Mouse (Mus musculus) megakaryocyte, embryonic 14.5 days (primary cell): Measurements from ENCODE around the gene Taok2. TPM values are rescaled to one million over a fixed set of nuclear protein-coding genes. Genes with fewer than 3 reads are reported as not detected.
"Not testable (repeated sequence)": the region's sequence is repeated elsewhere in the genome, so short reads cannot be mapped to it uniquely, and the experiment has no call there.

Experiments used
- H3K27me3 ChIP-seq: replicated peaks from 2 replicates; pipeline ENCODE3; 2012; ENCODE audit warnings: inconsistent platforms
- H3K36me3 ChIP-seq: replicated peaks from 2 replicates; pipeline ENCODE3; 2012; ENCODE audit warnings: low read length, inconsistent platforms, mixed read lengths
- H3K4me1 ChIP-seq: 2 replicates; pipeline ENCODE4 v1.6.1; 2012; ENCODE audit warnings: inconsistent platforms
- H3K4me3 ChIP-seq: replicated peaks from 2 replicates; pipeline ENCODE3; 2012; ENCODE audit warnings: moderate library complexity, mild to moderate bottlenecking, inconsistent platforms
- H3K9me3 ChIP-seq: 2 replicates; pipeline ENCODE4 v1.6.1; 2012; ENCODE audit warnings: inconsistent platforms
- FLI1 ChIP-seq: IDR thresholded peaks from 2 replicates; pipeline ENCODE4 v1.6.1; 2012; ENCODE audit warnings: low read length, inconsistent platforms, mixed read lengths
- GATA1 ChIP-seq: IDR thresholded peaks from 3 replicates; pipeline ENCODE4 v1.6.1; 2012; ENCODE audit warnings: mixed read lengths, low read length, inconsistent platforms, borderline replicate concordance
- polyA plus RNA-seq: library from polyadenylated mRNA; stranded (reverse); fragments of >175 nt; gene quantifications from 2 replicates; pipeline ENCODE4 v1.2.3, GENCODE M21; 2012; ENCODE audit warnings: low replicate concordance; ENCODE audit not compliant: insufficient read depth

Taok2 gene
- polyA plus RNA-seq, 1 experiment = 159 TPM

DNA sequence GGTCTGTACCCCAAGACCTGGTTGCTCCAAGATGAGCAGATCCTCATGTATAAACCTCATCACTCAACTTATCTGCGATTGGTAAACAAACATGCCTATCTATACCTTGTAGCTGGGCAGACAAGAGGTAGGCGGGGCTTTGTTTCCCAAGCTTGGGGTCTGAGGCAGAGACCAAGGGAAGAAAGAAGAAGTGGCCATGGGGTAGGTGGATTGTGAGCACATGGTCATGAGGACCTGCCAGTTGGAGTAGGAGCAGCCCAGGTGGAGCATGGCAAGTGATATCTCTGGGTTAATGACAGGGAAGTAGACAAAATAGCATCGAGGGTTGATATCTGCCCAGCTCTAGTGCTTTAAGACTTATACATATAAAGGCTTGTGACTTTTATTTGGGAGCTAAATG is 30.3 kb upstream of the Taok2 start:
- no peak overlapping the region for H3K4me3 ChIP-seq
- peaks cover 5% of the 10 kb centered on the region for H3K27me3 ChIP-seq
- TF ChIP-seq GATA1 = no peak
- TF ChIP-seq FLI1 = no peak
- peaks cover 18% of the 10 kb centered on the region for H3K4me1 ChIP-seq
- H3K36me3 ChIP-seq = no peaks in the 10 kb centered on the region
- H3K9me3 ChIP-seq = peaks cover 4% of the 10 kb centered on the region; the same call in 1 of the 2 replicates

DNA sequence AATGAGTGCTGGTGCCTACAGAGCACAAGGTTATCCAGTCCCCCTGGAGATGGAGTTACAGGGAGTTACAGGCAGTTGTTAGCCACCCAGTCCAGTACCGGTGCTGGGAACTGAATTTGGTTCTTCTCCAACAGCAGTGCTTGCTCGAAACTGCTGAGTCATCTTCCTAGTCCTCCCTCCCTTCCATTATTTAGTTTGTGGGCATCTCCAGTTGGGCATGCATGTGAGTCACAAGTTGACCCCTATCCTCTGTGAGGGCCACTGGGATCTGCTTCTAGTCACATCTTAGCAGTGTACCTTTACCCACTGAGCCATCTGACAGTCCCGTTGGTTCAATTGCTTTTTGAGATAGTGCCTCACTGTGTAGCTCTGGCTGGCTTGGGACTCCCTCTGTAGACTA is 21.1 kb upstream of the Taok2 start:
- peaks cover 20% of the 10 kb centered on the region for H3K4me1 ChIP-seq
- TF ChIP-seq FLI1 (no peak), GATA1 (no peak)
- H3K9me3 ChIP-seq = peaks cover 4% of the 10 kb centered on the region; the same call in 1 of the 2 replicates
- no peak overlapping the region for H3K4me3 ChIP-seq
- H3K36me3 ChIP-seq = no peaks in the 10 kb centered on the region
- H3K27me3 ChIP-seq = peaks cover 6% of the 10 kb centered on the region

DNA sequence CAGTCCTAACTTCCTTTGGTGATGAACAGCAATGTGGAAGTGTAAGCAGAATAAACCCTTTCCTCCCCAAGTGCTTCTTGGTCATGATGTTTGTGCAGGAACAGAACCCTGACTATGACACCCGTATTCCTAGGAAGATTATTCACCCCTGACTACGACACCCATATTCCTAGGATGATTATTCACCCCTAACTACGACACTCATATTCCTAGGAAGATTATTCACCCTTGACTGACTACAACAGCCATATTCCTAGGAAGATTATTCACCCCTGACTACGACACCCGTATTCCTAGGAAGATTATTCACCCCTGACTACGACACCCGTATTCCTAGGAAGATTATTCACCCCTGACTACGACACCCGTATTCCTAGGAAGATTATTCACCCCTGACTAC is 15.3 kb upstream of the Taok2 start:
- H3K36me3 ChIP-seq = peaks cover 16% of the 10 kb centered on the region

DNA sequence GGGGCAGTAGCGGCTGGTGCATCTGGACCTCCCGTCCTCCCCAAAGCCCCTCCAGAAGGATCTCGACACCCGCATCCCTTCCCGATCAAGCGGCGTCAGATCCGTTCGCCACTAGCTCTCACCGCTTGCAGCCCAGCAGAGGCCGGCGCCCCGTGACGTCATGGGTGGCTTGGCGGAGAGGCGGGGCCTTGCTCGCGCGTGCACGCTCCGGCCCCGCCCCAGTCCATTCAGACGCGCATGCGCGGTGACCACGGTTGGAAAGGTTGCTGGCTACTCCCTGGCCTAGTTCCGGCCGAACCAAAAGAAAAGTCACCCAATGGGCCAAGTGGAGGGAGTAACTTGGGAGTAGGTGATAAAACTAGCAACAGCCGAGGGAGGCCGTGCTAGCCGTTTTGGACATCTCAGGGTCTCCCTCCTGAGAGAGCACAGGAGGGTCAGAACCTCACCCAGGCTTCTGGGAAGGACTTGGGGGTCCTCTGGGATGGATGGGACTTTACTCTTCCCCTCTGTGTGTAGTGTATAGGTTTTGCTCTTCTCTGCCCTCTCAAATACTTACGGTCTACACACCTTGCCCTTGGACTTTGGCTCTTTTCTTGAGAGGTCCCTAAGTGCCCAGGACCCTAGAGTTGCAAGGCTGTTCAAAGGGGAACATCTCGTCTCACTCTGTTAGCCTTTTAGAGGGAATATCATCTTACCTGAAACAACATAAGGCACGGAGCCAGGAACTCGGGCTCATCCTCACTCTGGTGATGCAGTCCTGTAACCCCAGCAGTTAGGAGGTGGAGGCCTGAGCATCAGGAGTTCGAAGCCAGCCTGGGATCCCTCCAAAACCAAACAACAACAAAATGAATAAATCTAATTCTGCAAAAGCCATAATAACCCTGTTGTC is 13.8 kb upstream of the Taok2 start:
- no peaks in the 10 kb centered on the region for H3K9me3 ChIP-seq
- no peak for TF ChIP-seq FLI1
- TF ChIP-seq GATA1 = no peak
- peak overlapping the region; percentile 99 for H3K4me3 ChIP-seq
- peaks cover 38% of the 10 kb centered on the region for H3K4me1 ChIP-seq
- H3K27me3 ChIP-seq = peaks cover 5% of the 10 kb centered on the region
- peaks cover 30% of the 10 kb centered on the region for H3K36me3 ChIP-seq

More for the DNA sequence above, 15.3 kb upstream of the Taok2 start:
- not testable (repeated sequence) for H3K9me3 ChIP-seq, H3K4me3 ChIP-seq, H3K27me3 ChIP-seq
- peaks cover 33% of the 10 kb centered on the region for H3K4me1 ChIP-seq

DNA sequence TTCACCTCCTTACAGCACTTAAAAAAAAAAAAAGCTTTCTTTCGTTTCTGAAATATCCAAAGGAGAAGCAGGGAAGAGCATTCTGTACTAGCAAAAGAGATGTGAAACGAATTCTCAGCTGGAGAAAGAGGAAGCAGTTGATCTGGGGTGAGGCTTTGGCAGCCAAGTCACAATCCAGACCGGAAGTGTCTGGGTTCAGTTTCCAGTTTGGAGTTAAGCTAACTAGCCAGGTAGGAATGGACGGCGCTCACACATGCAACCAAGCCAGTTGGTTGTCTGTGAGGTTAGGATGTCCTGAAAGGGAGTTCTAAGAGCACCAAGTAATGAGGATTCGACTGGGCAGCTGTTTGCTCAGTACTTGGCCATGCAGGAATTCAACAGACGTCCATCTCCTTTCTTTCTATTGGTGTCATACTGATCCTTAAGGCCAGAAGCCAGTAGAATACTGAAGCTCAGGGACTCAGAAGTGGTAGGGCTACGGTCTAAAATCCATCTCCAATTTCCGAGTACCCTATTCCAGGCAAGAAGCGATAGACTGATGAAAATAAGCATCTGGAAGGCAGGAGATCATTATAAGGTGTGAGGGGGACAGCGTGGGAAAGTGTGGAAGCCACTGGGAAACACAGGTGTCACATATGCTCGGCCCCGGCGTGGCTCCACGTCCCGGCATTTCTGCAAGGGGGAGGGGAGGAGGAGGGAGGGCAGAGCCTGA is 13.0 kb upstream of the Taok2 start:
- TF ChIP-seq FLI1 (no peak), GATA1 (no peak)
- Histone ChIP-seq H3K27me3 (peaks cover 2% of the 10 kb centered on the region), H3K36me3 (peaks cover 38% of the 10 kb centered on the region), H3K4me1 (peaks cover 38% of the 10 kb centered on the region), H3K9me3 (no peaks in the 10 kb centered on the region), H3K4me3 (peak overlapping the region; percentile 99)

DNA sequence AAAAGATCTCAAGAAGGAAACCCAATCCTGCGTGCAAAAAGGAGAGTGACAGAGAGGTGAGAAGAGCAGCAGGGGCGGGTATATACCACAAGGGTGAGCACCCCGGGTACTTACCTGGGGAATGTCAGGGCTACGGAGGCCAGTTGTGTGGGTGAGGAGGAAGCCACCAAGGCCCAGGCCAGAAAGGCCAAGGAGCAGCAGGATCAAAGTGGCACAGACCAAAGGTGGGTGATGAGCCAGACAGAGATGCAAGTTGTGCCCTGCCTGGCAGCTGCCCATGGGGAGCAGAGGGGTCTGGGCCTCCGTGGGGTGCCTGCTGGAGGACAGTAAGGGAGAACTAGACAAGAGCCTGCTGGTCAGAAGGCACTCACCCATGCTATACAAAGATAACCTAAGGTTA is 12.4 kb upstream of the Taok2 start:
- Histone ChIP-seq H3K36me3 (peaks cover 43% of the 10 kb centered on the region), H3K4me1 (peaks cover 38% of the 10 kb centered on the region), H3K4me3 (peak overlapping the region; percentile 99), H3K27me3 (peaks cover 2% of the 10 kb centered on the region), H3K9me3 (no peaks in the 10 kb centered on the region)
- TF ChIP-seq FLI1 = no peak
- no peak for TF ChIP-seq GATA1

GRCm38 (mm10) chr7:126888852-126889251 is 4.3 kb upstream of the Taok2 start:
- Histone ChIP-seq H3K36me3 (peaks cover 80% of the 10 kb centered on the region), H3K4me1 (peaks cover 19% of the 10 kb centered on the region), H3K9me3 (no peaks in the 10 kb centered on the region), H3K4me3 (peak overlapping the region; percentile 1), H3K27me3 (no peaks in the 10 kb centered on the region)
- no peak for TF ChIP-seq FLI1
- TF ChIP-seq GATA1 = no peak

DNA sequence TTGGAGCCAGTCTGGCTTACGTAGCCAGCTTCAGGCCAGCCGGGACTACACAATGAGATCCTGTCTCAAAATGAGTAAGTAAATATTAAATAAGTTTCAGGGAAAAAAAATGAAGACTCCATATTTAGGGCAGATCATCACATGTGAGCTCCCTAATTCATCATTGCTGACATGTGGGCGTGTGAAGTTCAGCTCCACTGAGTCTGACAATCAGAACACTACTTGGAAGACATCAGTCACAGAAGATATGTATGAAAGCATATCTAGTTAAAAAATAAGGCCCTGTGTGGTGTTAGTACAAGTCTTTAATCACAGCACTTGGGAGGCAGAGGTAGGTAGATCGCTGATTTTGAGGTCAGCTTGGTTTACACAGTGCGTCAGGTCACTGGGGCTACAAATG is 2.8 kb upstream of the Taok2 start:
- no peak for TF ChIP-seq FLI1
- Histone ChIP-seq H3K36me3 (peaks cover 70% of the 10 kb centered on the region), H3K4me1 (peaks cover 34% of the 10 kb centered on the region), H3K9me3 (no peaks in the 10 kb centered on the region), H3K4me3 (no peak overlapping the region), H3K27me3 (no peaks in the 10 kb centered on the region)

DNA sequence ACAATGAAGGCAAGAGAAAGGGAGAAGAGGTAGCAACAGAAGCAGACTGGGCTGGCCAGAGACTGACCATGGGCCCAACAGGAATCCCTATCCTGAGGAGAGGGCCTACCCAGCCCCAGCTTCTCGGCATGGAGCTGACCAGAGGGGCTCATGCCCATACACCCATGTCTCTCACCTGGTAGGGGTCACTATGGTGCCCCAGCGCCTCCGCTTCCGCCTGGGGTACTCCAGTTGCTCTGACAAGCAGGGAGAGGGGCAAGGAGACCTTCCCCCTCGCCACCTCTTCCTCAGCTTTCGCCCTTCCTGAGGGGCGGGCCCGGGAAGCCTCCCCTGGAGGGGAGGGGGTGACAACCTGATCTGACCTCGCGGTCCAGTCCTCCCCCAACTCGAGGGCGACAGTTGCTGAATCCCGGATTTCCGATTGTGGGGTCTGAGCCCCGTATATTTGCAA is 747 bp downstream of the Taok2 start:
- peaks cover 57% of the 10 kb centered on the region for H3K4me1 ChIP-seq
- TF ChIP-seq FLI1 (no peak), GATA1 (no peak)
- H3K27me3 ChIP-seq = no peaks in the 10 kb centered on the region
- H3K36me3 ChIP-seq = peaks cover 68% of the 10 kb centered on the region
- no peaks in the 10 kb centered on the region for H3K9me3 ChIP-seq
- H3K4me3 ChIP-seq = peak overlapping the region; percentile 100

DNA sequence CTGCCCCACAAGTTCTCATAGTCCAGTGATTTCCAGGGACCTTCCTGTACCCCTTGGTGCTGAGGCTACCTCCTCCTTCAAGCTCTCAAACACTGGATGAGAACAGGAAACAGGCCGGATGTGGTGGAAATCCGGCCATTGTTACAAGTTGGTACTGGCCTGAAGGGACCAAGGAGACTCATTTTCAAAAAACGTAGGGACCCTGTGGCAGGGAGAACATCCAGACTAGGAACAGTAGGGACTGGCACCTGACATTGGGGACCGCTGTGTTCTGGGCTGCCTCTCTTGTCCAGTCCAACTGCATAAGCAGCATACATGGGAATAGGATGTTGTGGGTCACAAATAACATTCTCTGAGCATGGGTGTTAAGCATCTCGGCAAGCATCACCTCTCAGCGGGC is 3.5 kb downstream of the Taok2 start:
- Histone ChIP-seq H3K36me3 (peaks cover 72% of the 10 kb centered on the region), H3K4me1 (peaks cover 74% of the 10 kb centered on the region)
- TF ChIP-seq GATA1 (no peak), FLI1 (no peak)

More for the DNA sequence above, 3.5 kb downstream of the Taok2 start:
- no peaks in the 10 kb centered on the region for H3K27me3 ChIP-seq
- H3K4me3 ChIP-seq = peak overlapping the region; percentile 76
- H3K9me3 ChIP-seq = no peaks in the 10 kb centered on the region
